Comparison of ENCODE assay signal across 8 mouse cellular contexts in the genomic region with DNA sequence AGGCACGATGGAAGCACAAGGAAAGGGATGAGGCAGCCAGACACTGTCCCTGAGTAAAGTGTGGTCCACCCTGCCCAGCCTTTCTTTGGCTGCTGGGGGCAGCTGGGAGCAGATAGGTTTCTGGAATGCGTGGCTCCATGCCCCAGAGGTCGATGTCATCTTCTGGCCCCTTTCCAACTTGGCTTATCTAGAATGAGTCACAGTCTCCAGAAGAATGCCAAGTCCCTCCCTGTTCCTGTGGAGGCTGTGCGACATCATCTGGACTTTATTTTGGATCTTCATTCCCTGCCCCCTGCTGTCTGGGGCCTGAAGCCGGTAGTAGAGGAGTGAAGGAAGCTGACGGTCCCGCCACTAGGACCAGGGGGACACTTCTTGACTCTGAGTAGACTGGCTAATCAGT. TPM values are rescaled to one million over a fixed set of nuclear protein-coding genes. Genes with fewer than 3 reads are reported as not detected.
A peak's percentile ranks its signal among the peaks of the same experiment; 100 is the strongest.
DNase-seq lines count a peak whose midpoint lies in the region; ATAC-seq and TF ChIP-seq lines count a peak whose summit lies in the region.

No protein-coding gene starts in this region.

- H3K4me3 ChIP-seq in midbrain, postnatal 0 days (ENCODE audit: low read depth, low read length), result no peak overlapping the region
- H3K4me3 ChIP-seq in midbrain, embryonic 10.5 days, result no peak overlapping the region
- no peak overlapping the region for H3K4me3 ChIP-seq in kidney, embryonic 15.5 days (replicated peaks)
- H3K4me3 ChIP-seq in lung, embryonic 14.5 days (ENCODE audit: low read depth, low read length), result no peak overlapping the region

- H3K4me1 ChIP-seq in midbrain, postnatal 0 days (ENCODE audit: insufficient read depth, low read length), result peaks cover 2% of the 10 kb centered on the region; the same call in 1 of the 2 replicates
- H3K4me1 ChIP-seq in midbrain, embryonic 10.5 days, result peaks cover 6% of the 10 kb centered on the region
- peaks cover 16% of the 10 kb centered on the region for H3K4me1 ChIP-seq in kidney, embryonic 15.5 days
- no peaks in the 10 kb centered on the region for H3K4me1 ChIP-seq in lung, embryonic 14.5 days (ENCODE audit: insufficient read depth)

- no peak overlapping the region for H3K4me2 ChIP-seq in midbrain, postnatal 0 days (ENCODE audit: low read depth, low read length, poor library complexity, severe bottlenecking)
- no peak overlapping the region for H3K4me2 ChIP-seq in kidney, embryonic 15.5 days
- H3K4me2 ChIP-seq in lung, embryonic 14.5 days, result no peak overlapping the region

- peaks cover 22% of the 10 kb centered on the region for H3K36me3 ChIP-seq in midbrain, postnatal 0 days (ENCODE audit: insufficient read depth, low read length)
- peaks cover 54% of the 10 kb centered on the region for H3K36me3 ChIP-seq in midbrain, embryonic 10.5 days
- H3K36me3 ChIP-seq in kidney, embryonic 15.5 days, result peaks cover 59% of the 10 kb centered on the region
- peaks cover 22% of the 10 kb centered on the region; the same call in 1 of the 2 replicates for H3K36me3 ChIP-seq in lung, embryonic 14.5 days (ENCODE audit: insufficient read depth)

- H3K27me3 ChIP-seq in midbrain, postnatal 0 days (ENCODE audit: insufficient read depth, low read length), result no peaks in the 10 kb centered on the region
- H3K27me3 ChIP-seq in midbrain, embryonic 10.5 days (ENCODE audit: low read depth, poor library complexity, severe bottlenecking), result no peaks in the 10 kb centered on the region
- H3K27me3 ChIP-seq in kidney, embryonic 15.5 days, result no peaks in the 10 kb centered on the region
- no peaks in the 10 kb centered on the region for H3K27me3 ChIP-seq in lung, embryonic 14.5 days (ENCODE audit: insufficient read depth, low read length)

- peak; percentile 76 for DNase-seq in midbrain, postnatal 0 days (ENCODE audit: low spot score)
- no peak for DNase-seq in midbrain, embryonic 10.5 days (ENCODE audit: low spot score)
- DNase-seq in gastrocnemius, postnatal 4 days (ENCODE audit: low spot score in 2 of 2), result peak; percentile 48 to 75
- DNase-seq in lung, embryonic 14.5 days, result peak; percentile 87
- DNase-seq in testis, postnatal 14 days (ENCODE audit: low spot score), result peak; percentile 67
- DNase-seq in T-cell, adult 2 months (ENCODE audit: low spot score), result no peak

- TF ChIP-seq CTCF in midbrain, postnatal 0 days (IDR thresholded peaks at IDR 0.05), result 0 out of 2 replicates have a peak, but pooled peaks have one; percentile 6
- peak; percentile 27 for TF ChIP-seq CTCF in lung, embryonic 14.5 days (IDR thresholded peaks at IDR 0.05; ENCODE audit: low read depth)

- H3K9ac ChIP-seq in midbrain, postnatal 0 days (replicated peaks; ENCODE audit: low read length, poor library complexity, severe bottlenecking), result no peak overlapping the region
- H3K9ac ChIP-seq in kidney, embryonic 15.5 days, result no peak overlapping the region
- no peak overlapping the region for H3K9ac ChIP-seq in lung, embryonic 14.5 days

- H3K27ac ChIP-seq in midbrain, postnatal 0 days (ENCODE audit: low read depth, low read length), result no peak overlapping the region
- H3K27ac ChIP-seq in midbrain, embryonic 10.5 days (replicated peaks), result no peak overlapping the region
- H3K27ac ChIP-seq in kidney, embryonic 15.5 days, result 0 out of 2 replicates have a peak overlapping the region, but pooled peaks have one; percentile 13
- no peak overlapping the region for H3K27ac ChIP-seq in lung, embryonic 14.5 days (ENCODE audit: low read depth)

- ATAC-seq in midbrain, postnatal 0 days (ENCODE audit: low FRiP score), result no peak
- ATAC-seq in cerebellum, adult (ENCODE audit: insufficient number of reproducible peaks, low FRiP score, low TSS enrichment), result peak; percentile 42; the same call in 1 of the 2 replicates
- ATAC-seq in kidney, embryonic 15.5 days (replicated peaks; ENCODE audit: low FRiP score), result no peak
- ATAC-seq in lung, embryonic 14.5 days (ENCODE audit: insufficient read depth), result peak; percentile 25; the same call in 1 of the 2 replicates

- no peaks in the 10 kb centered on the region for H3K9me3 ChIP-seq in midbrain, postnatal 0 days (ENCODE audit: low read length)
- no peaks in the 10 kb centered on the region for H3K9me3 ChIP-seq in midbrain, embryonic 10.5 days (replicated peaks)
- H3K9me3 ChIP-seq in kidney, embryonic 15.5 days (replicated peaks), result no peaks in the 10 kb centered on the region
- no peaks in the 10 kb centered on the region for H3K9me3 ChIP-seq in lung, embryonic 14.5 days (ENCODE audit: low read depth, low read length)

- WGBS in midbrain, postnatal 0 days, result 57% methylated on average over 7 of the region's 7 CpGs
- 87% methylated on average over 7 of the region's 7 CpGs for WGBS in midbrain, embryonic 10.5 days
- WGBS in kidney, embryonic 15.5 days, result 52% methylated on average over 7 of the region's 7 CpGs
- WGBS in lung, embryonic 14.5 days, result 35% methylated on average over 7 of the region's 7 CpGs

RNA-seq across cellular contexts. Expression of a gene that starts 32.0 kb away (rescaled TPM):
- total RNA-seq in midbrain, postnatal 0 days (2014; rRNA removed), result 31.6 and 32.5 TPM in 2 replicates
- polyA plus RNA-seq in midbrain, postnatal 0 days (2015; fragmentation: Nextera tagmentation; extraction: Ambion mirVana), result 12.3 and 13.4 TPM in 2 replicates
- polyA plus RNA-seq in midbrain, embryonic 10.5 days (2016; fragmentation: Nextera tagmentation; extraction: Ambion mirVana), result 24.2 and 25.1 TPM in 2 replicates
- 10 to 100 TPM; 50.6 to 56.3 TPM for total RNA-seq in gastrocnemius, postnatal 4 days (2021)
- polyA plus RNA-seq in kidney, embryonic 15.5 days (2015; fragmentation: Nextera tagmentation; extraction: Ambion mirVana), result 14.5 and 15.5 TPM in 2 replicates
- 19.1 and 21.0 TPM in 2 replicates for polyA plus RNA-seq in lung, embryonic 14.5 days (2014; fragmentation: Nextera tagmentation; extraction: Ambion mirVana)

RNA-seq across cellular contexts. Expression of a gene that starts 45.9 kb away (rescaled TPM):
- 39.7 and 45.7 TPM in 2 replicates for total RNA-seq in midbrain, postnatal 0 days (2014; rRNA removed)
- polyA plus RNA-seq in midbrain, postnatal 0 days (2015; fragmentation: Nextera tagmentation; extraction: Ambion mirVana), result 20.4 and 21.3 TPM in 2 replicates
- polyA plus RNA-seq in midbrain, embryonic 10.5 days (2016; fragmentation: Nextera tagmentation; extraction: Ambion mirVana), result 24.3 and 25.4 TPM in 2 replicates
- total RNA-seq in gastrocnemius, postnatal 4 days (2021), result 10 to 100 TPM; 44.0 to 44.9 TPM
- 25.2 and 27.4 TPM in 2 replicates for polyA plus RNA-seq in kidney, embryonic 15.5 days (2015; fragmentation: Nextera tagmentation; extraction: Ambion mirVana)
- polyA plus RNA-seq in lung, embryonic 14.5 days (2014; fragmentation: Nextera tagmentation; extraction: Ambion mirVana), result 11.3 and 13.0 TPM in 2 replicates

Comparison
In these comparisons a context has a peak if more than half of its experiments do, and no peak if none do; other contexts are left out.
1. DNase-seq: peak in midbrain, postnatal 0 days (single experiment), gastrocnemius, postnatal 4 days (2 of 2), lung, embryonic 14.5 days (single experiment) and testis, postnatal 14 days (single experiment); none in midbrain, embryonic 10.5 days (single experiment) and T-cell, adult 2 months (single experiment).
2. ATAC-seq: peak in cerebellum, adult (single experiment) and lung, embryonic 14.5 days (single experiment); none in midbrain, postnatal 0 days (single experiment) and kidney, embryonic 15.5 days (single experiment).